Comparison of ENCODE assay signal across 9 mouse cellular contexts in the genomic region with DNA sequence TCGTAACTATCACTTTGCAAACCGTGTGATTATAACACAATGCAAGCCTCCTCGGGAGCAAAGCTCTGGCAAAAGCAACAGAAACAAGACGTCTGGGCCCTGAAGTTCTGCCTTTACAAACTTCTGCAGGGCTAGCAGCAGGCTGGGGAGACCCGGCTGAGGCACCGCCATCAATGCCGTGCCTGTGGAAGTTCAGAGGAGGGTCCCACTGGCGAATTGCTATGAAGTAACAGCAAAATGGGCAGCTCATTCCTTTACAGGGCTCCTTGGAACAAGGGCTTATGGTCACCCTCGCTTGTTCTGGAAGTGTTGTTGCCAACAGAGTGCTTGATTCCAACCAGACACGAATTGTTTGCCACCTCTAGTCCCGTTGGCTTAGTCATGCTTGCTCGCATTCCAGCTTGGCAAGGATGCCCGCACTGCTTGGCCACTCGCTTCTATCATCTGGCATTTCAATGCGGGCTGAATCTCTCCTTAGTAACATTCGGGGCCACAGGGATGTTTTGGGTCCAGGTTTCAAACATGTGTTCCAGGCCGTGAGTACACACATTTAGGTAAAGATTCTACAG. TPM values are rescaled to one million over a fixed set of nuclear protein-coding genes. Genes with fewer than 3 reads are reported as not detected.
DNase-seq lines count a peak whose midpoint lies in the region; ATAC-seq lines count a peak whose summit lies in the region.
"Had no signal": no experiment of that assay in that cellular context is flagged by ENCODE, and none has a peak within 500 bp of the region (broad histone marks: within the 10 kb centered on the region; RNA-seq: fewer than 3 reads in every experiment).

No protein-coding gene starts in this region.

- H3K4me3 ChIP-seq in forebrain, embryonic 16.5 days (replicated peaks; ENCODE audit: low read length), result no peak overlapping the region
- H3K4me3 ChIP-seq in forebrain, embryonic 12.5 days (replicated peaks), result no peak overlapping the region
- H3K4me3 ChIP-seq: neural tube, embryonic 13.5 days had no signal

- peaks cover 12% of the 10 kb centered on the region; the same call in 1 of the 2 replicates for H3K4me1 ChIP-seq in forebrain, embryonic 16.5 days (replicated peaks; ENCODE audit: control insufficient read depth, insufficient read depth, low read length)
- no peaks in the 10 kb centered on the region for H3K4me1 ChIP-seq in forebrain, embryonic 12.5 days
- H3K4me1 ChIP-seq: neural tube, embryonic 13.5 days had no signal

- H3K9ac ChIP-seq in forebrain, embryonic 16.5 days (replicated peaks; ENCODE audit: low read depth, low read length), result no peak overlapping the region
- H3K9ac ChIP-seq in forebrain, embryonic 12.5 days, result no peak overlapping the region
- H3K9ac ChIP-seq: neural tube, embryonic 13.5 days had no signal

- 52% methylated on average over 17 of the region's 17 CpGs for WGBS in forebrain, embryonic 16.5 days
- WGBS in forebrain, embryonic 12.5 days, result 77% methylated on average over 17 of the region's 17 CpGs

- H3K4me2 ChIP-seq in forebrain, embryonic 16.5 days (ENCODE audit: low read length), result no peak overlapping the region
- H3K4me2 ChIP-seq in forebrain, embryonic 12.5 days, result no peak overlapping the region
- H3K4me2 ChIP-seq: neural tube, embryonic 13.5 days had no signal

- H3K27ac ChIP-seq in forebrain, embryonic 16.5 days (ENCODE audit: low read length), result no peak overlapping the region
- no peak overlapping the region for H3K27ac ChIP-seq in forebrain, embryonic 12.5 days
- H3K27ac ChIP-seq: neural tube, embryonic 13.5 days had no signal

- ATAC-seq in forebrain, embryonic 16.5 days, result peak; percentile 69
- no peak for ATAC-seq in forebrain, embryonic 12.5 days (ENCODE audit: low FRiP score)
- ATAC-seq in inflammation-experienced regulatory T-cells, adult 6 months, result no peak

- no peaks in the 10 kb centered on the region for H3K36me3 ChIP-seq in forebrain, embryonic 16.5 days (ENCODE audit: control insufficient read depth, insufficient read depth)
- H3K36me3 ChIP-seq in forebrain, embryonic 12.5 days (replicated peaks), result no peaks in the 10 kb centered on the region
- H3K36me3 ChIP-seq: neural tube, embryonic 13.5 days had no signal

- DNase-seq in 3134 (ENCODE audit: extremely low read depth, insufficient read length, low spot score), result peak; percentile 57
- DNase-seq in cerebellum, adult 9-11 months, result peak; percentile 87
- peak; percentile 36 to 65 for DNase-seq in layer of hippocampus, adult 18-20 months (ENCODE audit: low spot score in 2 of 2)
- no peak for DNase-seq in c-Kit-positive CD71-positive TER-119-positive erythroid progenitor cells, embryonic 14.5 days (ENCODE audit: low spot score)
- no peak for DNase-seq in spleen, adult 18-20 months

- no peaks in the 10 kb centered on the region for H3K9me3 ChIP-seq in forebrain, embryonic 16.5 days (ENCODE audit: control insufficient read depth, low read length)
- no peaks in the 10 kb centered on the region for H3K9me3 ChIP-seq in forebrain, embryonic 12.5 days
- H3K9me3 ChIP-seq: neural tube, embryonic 13.5 days had no signal

- H3K27me3 ChIP-seq in forebrain, embryonic 16.5 days (replicated peaks; ENCODE audit: control insufficient read depth, insufficient read depth, low read length), result no peaks in the 10 kb centered on the region
- H3K27me3 ChIP-seq in forebrain, embryonic 12.5 days, result no peaks in the 10 kb centered on the region
- H3K27me3 ChIP-seq: neural tube, embryonic 13.5 days had no signal

RNA-seq across cellular contexts. Expression of a gene that starts 29.8 kb away (rescaled TPM):
- polyA plus RNA-seq in forebrain, embryonic 16.5 days (2015; fragmentation: Nextera tagmentation; extraction: Ambion mirVana), result 11.7 and 16.8 TPM in 2 replicates
- polyA plus RNA-seq in forebrain, embryonic 12.5 days (2016; fragmentation: Nextera tagmentation; extraction: Ambion mirVana), result 7.3 and 7.5 TPM in 2 replicates
- 10 to 100 TPM; 31.9 to 35.6 TPM for total RNA-seq in layer of hippocampus, adult 18-20 months (2021)
- polyA plus RNA-seq in inflammation-experienced regulatory T-cells, adult 6 months (2017; shearing (Covaris generic)), result under 1 TPM in 1 of 3 experiments, not detected in 2; 0.15 TPM

RNA-seq across cellular contexts. Expression of a gene that starts 29.9 kb away (rescaled TPM):
- 7.4 and 9.8 TPM in 2 replicates for polyA plus RNA-seq in forebrain, embryonic 16.5 days (2015; fragmentation: Nextera tagmentation; extraction: Ambion mirVana)
- polyA plus RNA-seq in forebrain, embryonic 12.5 days (2016; fragmentation: Nextera tagmentation; extraction: Ambion mirVana), result 3.5 and 4.6 TPM in 2 replicates
- 10 to 100 TPM; 43.3 to 45.7 TPM for total RNA-seq in layer of hippocampus, adult 18-20 months (2021)
- under 1 TPM; 0.27 to 0.39 (median 0.32) TPM for polyA plus RNA-seq in inflammation-experienced regulatory T-cells, adult 6 months (2017; shearing (Covaris generic))

Comparison
In these comparisons a context has a peak if more than half of its experiments do, and no peak if none do; other contexts are left out.
1. DNase-seq: peak in 3134 (single experiment), cerebellum, adult 9-11 months (single experiment) and layer of hippocampus, adult 18-20 months (2 of 2); none in c-Kit-positive CD71-positive TER-119-positive erythroid progenitor cells, embryonic 14.5 days (single experiment) and spleen, adult 18-20 months (0 of 2).